Comparison of ENCODE assay signal across 8 mouse cellular contexts in genomic region chr1:179803513-179804139, GRCm38 (mm10). TPM values are rescaled to one million over a fixed set of nuclear protein-coding genes. Genes with fewer than 3 reads are reported as not detected.
DNase-seq lines count a peak whose midpoint lies in the region; ATAC-seq lines count a peak whose summit lies in the region.

TSS of gene Ahctf1 (minus strand) at chr1:179803680.

- H3K9ac ChIP-seq in hindbrain, embryonic 11.5 days (ENCODE audit: low read depth, low read length), result peak within 1 kb of the TSS; percentile 94

- ATAC-seq in hindbrain, embryonic 11.5 days (ENCODE audit: low FRiP score), result peak; percentile 99

- H3K9me3 ChIP-seq in hindbrain, embryonic 11.5 days (ENCODE audit: control insufficient read depth, low read length), result no peaks in the 10 kb centered on the region

- DNase-seq in Muller cell, postnatal 12 days (ENCODE audit: inconsistent ontology term), result peak; percentile 99
- DNase-seq in cerebellum, adult 9-11 months, result peak; percentile 99
- DNase-seq in frontal cortex, adult 2 months (ENCODE audit: extremely low spot score in 1 of 2, low spot score in 1 of 2), result peak; percentile 98 to 99
- DNase-seq in hindbrain, embryonic 11.5 days (ENCODE audit: low spot score), result peak; percentile 96
- DNase-seq in layer of hippocampus, postnatal 10 days (ENCODE audit: low spot score in 2 of 2), result peak; percentile 98 to 99
- DNase-seq in lung, postnatal 10 days, result peak; percentile 99
- DNase-seq in ovary, postnatal 36 days (ENCODE audit: low spot score), result peak; percentile 98
- DNase-seq in thymus, postnatal 25 days, result peak; percentile 92

- H3K36me3 ChIP-seq in hindbrain, embryonic 11.5 days (ENCODE audit: control insufficient read depth, insufficient read depth, low read length), result no peaks in the 10 kb centered on the region

- no peaks in the 10 kb centered on the region for H3K27me3 ChIP-seq in hindbrain, embryonic 11.5 days (ENCODE audit: control insufficient read depth, insufficient read depth, low read length)

- H3K4me2 ChIP-seq in hindbrain, embryonic 11.5 days (replicated peaks; ENCODE audit: low read depth, low read length), result peak within 1 kb of the TSS; percentile 69

- WGBS in hindbrain, embryonic 11.5 days, result under 1% methylated on average over 56 of the region's 56 CpGs

- peak within 1 kb of the TSS; percentile 97 for H3K27ac ChIP-seq in hindbrain, embryonic 11.5 days (ENCODE audit: low read depth, low read length)

- H3K4me1 ChIP-seq in hindbrain, embryonic 11.5 days (replicated peaks; ENCODE audit: control insufficient read depth, insufficient read depth, low read length), result 0 out of 2 replicates have a peak, but pooled peaks cover 2% of the 10 kb centered on the region

- H3K4me3 ChIP-seq in hindbrain, embryonic 11.5 days (ENCODE audit: low read depth, low read length), result peak within 1 kb of the TSS; percentile 69

RNA-seq across cellular contexts. Expression of gene Ahctf1, which starts in this region (rescaled TPM):
- polyA plus RNA-seq in frontal cortex, adult 2 months (2012; rRNA removed), result 30.3 and 32.8 TPM in 2 replicates
- 31.1 and 40.2 TPM in 2 replicates for polyA plus RNA-seq in hindbrain, embryonic 11.5 days (2014; fragmentation: Nextera tagmentation; extraction: Ambion mirVana)
- 10 to 100 TPM; 24.6 to 34.1 TPM for total RNA-seq in layer of hippocampus, postnatal 10 days (2021)

Comparison
In these comparisons a context has a peak if more than half of its experiments do, and no peak if none do; other contexts are left out.
1. Peak in every context shown above with its lines: DNase-seq, ATAC-seq, H3K4me3 ChIP-seq and H3K27ac ChIP-seq.